Mouse (Mus musculus) liver, postnatal 0 days (tissue): Measurements from ENCODE around the gene Gm38393. TPM values are rescaled to one million over a fixed set of nuclear protein-coding genes. Genes with fewer than 3 reads are reported as not detected.

ENCODE experiments used
- ATAC-seq: fragments of 200-750 bp; cut with Nextera tagmentation; 2 replicates; pipeline ENCODE4 v1.8.0; 2017; ENCODE audit warnings: mild to moderate bottlenecking, moderate library complexity
- DNase-seq: peaks from one replicate; pipeline ENCODE4 v3.0.0-alpha.2; 2016
- H3K27ac ChIP-seq: fragments of 300-500 bp; sonication (generic); 2 replicates; pipeline ENCODE4 v1.5.1; 2014; ENCODE audit warnings: antibody characterized with exemption, moderate library complexity, mild to moderate bottlenecking, low read depth
- H3K27me3 ChIP-seq: fragments of 300-500 bp; sonication (generic); 2 replicates; pipeline ENCODE4 v1.6.1; 2014; ENCODE audit warnings: low read length, control low read depth, mixed read lengths; ENCODE audit not compliant: insufficient read depth
- H3K36me3 ChIP-seq: fragments of 300-500 bp; sonication (generic); replicated peaks from 2 replicates; pipeline ENCODE4 v1.6.1; 2014; ENCODE audit warnings: mild to moderate bottlenecking, control low read depth, low read length, moderate library complexity, mixed read lengths; ENCODE audit not compliant: insufficient read depth
- H3K4me1 ChIP-seq: fragments of 300-500 bp; sonication (generic); 2 replicates; pipeline ENCODE4 v1.6.1; 2014; ENCODE audit warnings: antibody characterized with exemption, mild to moderate bottlenecking, control low read depth; ENCODE audit not compliant: insufficient read depth
- H3K4me2 ChIP-seq: fragments of 300-500 bp; sonication (generic); 2 replicates; pipeline ENCODE4 v1.6.1; 2014; ENCODE audit warnings: low read depth, mild to moderate bottlenecking, low read length, moderate library complexity, mixed read lengths
- H3K4me3 ChIP-seq: fragments of 300-500 bp; sonication (generic); 2 replicates; pipeline ENCODE4 v1.5.1; 2014; ENCODE audit warnings: low read depth, low read length
- H3K9ac ChIP-seq: fragments of 300-500 bp; sonication (generic); replicated peaks from 2 replicates; pipeline ENCODE4 v1.6.1; 2014; ENCODE audit warnings: mild to moderate bottlenecking, moderate library complexity
- H3K9me3 ChIP-seq: fragments of 300-500 bp; sonication (generic); 2 replicates; pipeline ENCODE4 v1.6.1; 2016; ENCODE audit warnings: mild to moderate bottlenecking, control low read depth, low read length, mixed read lengths
- CTCF ChIP-seq: sonication (generic); IDR thresholded peaks from 2 replicates; pipeline ENCODE4 v1.5.1; 2016; ENCODE audit warnings: antibody characterized with exemption, low read depth
- EP300 ChIP-seq: IDR thresholded peaks from 2 replicates; pipeline ENCODE4 v1.6.1; 2016; ENCODE audit warnings: antibody characterized with exemption, low read depth, mild to moderate bottlenecking
- WGBS: fragments of 180-500 bp; shearing (Covaris S2); extraction: QIAGEN DNeasy Blood & Tissue Kit; methylation state at CpG from one replicate; pipeline ENCODE4 v1.1.7; 2014; ENCODE audit not compliant: insufficient replicate concordance; 5-methylcytosine and 5-hydroxymethylcytosine counted together
- polyA plus RNA-seq: library from polyadenylated mRNA; unstranded; fragments of >200 nt; fragmentation: Nextera tagmentation; extraction: Ambion mirVana; gene quantifications from 2 replicates; pipeline ENCODE4 v1.2.1, GENCODE M21; 2015

Gm38393 gene
- polyA plus RNA-seq: 0.02 and 0.04 TPM in 2 replicates

DNA sequence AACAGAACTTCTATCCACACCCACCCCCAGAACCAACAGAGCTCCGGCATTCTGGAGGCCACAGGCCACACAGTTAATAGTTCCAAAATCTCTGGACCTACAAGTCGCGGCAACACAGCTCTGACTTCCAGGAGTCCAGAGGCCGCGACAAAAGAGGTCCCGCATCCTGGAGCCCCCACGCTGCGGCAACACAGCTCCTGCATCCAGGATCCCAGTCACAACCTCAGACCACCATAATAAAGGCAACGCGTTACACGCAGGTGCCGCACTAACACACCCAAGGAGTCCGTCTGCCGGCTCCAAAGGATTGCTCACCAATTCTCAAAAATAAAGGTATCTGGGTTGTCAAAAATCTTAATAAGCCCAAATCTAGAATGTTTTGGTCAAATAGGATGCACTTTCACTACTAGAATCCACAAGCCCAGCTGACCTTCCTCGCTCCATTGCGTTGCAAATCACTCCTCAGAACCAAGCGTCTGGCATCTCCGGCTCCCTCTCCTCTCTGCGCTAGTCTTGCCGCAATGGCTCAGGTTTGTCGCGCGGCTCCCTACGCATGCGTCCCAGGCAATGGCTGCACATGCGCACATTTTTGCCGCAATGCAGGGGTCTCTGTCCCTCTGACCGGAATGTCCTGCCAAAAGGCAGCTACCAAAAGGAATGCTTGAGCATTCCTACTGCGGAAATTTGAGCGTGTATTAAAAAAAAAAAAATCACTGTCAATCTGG lies at the start of gene Gm38393, which contains the start of gene Snurf:
Gm38393 (minus strand) TSS at position 459 of the 725 bp plus-strand sequence.
Snurf (minus strand) TSS at position 444 of the 725 bp plus-strand sequence.
- peak within 1 kb of the TSS; percentile 53 for H3K4me3 ChIP-seq
- no peak within 1 kb of the TSS for H3K27ac ChIP-seq
- no peaks in the 10 kb centered on the region for H3K36me3 ChIP-seq
- TF ChIP-seq CTCF (no peak), EP300 (no peak)
- H3K27me3 ChIP-seq: no peaks in the 10 kb centered on the region
- peak within 1 kb of the TSS; percentile 68 for H3K4me2 ChIP-seq
- H3K9ac ChIP-seq: no peak within 1 kb of the TSS; the same call in 1 of the 2 replicates
- WGBS: 47% methylated on average over 30 of the region's 30 CpGs
- no peaks in the 10 kb centered on the region for H3K9me3 ChIP-seq
- ATAC-seq (no peak; the same call in 1 of the 2 replicates), DNase-seq (peak; percentile 16)
- no peaks in the 10 kb centered on the region for H3K4me1 ChIP-seq

- Histone ChIP-seq H3K9me3 (no peaks in the 10 kb centered on the region), H3K9ac (no peak overlapping the region), H3K4me1 (no peaks in the 10 kb centered on the region), H3K4me2 (no peak overlapping the region), H3K36me3 (no peaks in the 10 kb centered on the region), H3K27ac (no peak overlapping the region), H3K27me3 (no peaks in the 10 kb centered on the region), H3K4me3 (no peak overlapping the region)
- 65% methylated on average over 6 of the region's 6 CpGs for WGBS
- no peak for ATAC-seq
- TF ChIP-seq CTCF (no peak), EP300 (no peak)
- no peak for DNase-seq
These were observed 42.8 kb upstream of the Gm38393 start for GRCm38 (mm10) chr7:60047481-60048201.

DNA sequence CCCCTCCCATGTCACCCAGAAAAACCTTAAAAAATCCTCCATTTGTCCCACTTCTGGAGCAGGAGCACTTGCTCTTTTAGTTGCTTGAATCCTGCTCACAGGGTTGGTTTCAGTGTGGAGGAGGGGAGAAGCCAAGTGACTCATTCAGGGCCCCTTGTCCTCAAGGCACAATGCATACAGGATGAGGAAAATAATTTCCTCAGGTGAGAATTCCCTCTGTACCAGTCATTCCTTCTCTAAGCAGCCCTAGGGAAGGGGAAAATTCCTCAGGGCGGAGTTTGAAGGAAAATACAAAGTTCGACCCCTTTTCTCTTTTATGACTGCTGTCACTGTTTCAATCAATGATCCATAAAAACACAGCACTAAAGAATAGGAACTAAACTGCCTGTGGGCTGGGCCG lies 8.3 kb upstream of the Gm38393 start:
- H3K4me3 ChIP-seq: no peak overlapping the region
- WGBS: 73% methylated on average over 3 of the region's 3 CpGs
- H3K36me3 ChIP-seq: no peaks in the 10 kb centered on the region
- H3K4me1 ChIP-seq: no peaks in the 10 kb centered on the region
- no peak overlapping the region for H3K9ac ChIP-seq
- ATAC-seq (no peak), DNase-seq (no peak)
- no peak for TF ChIP-seq EP300
- TF ChIP-seq CTCF: no peak
- no peaks in the 10 kb centered on the region for H3K27me3 ChIP-seq
- no peaks in the 10 kb centered on the region for H3K9me3 ChIP-seq
- H3K4me2 ChIP-seq: no peak overlapping the region
- no peak overlapping the region for H3K27ac ChIP-seq

DNA sequence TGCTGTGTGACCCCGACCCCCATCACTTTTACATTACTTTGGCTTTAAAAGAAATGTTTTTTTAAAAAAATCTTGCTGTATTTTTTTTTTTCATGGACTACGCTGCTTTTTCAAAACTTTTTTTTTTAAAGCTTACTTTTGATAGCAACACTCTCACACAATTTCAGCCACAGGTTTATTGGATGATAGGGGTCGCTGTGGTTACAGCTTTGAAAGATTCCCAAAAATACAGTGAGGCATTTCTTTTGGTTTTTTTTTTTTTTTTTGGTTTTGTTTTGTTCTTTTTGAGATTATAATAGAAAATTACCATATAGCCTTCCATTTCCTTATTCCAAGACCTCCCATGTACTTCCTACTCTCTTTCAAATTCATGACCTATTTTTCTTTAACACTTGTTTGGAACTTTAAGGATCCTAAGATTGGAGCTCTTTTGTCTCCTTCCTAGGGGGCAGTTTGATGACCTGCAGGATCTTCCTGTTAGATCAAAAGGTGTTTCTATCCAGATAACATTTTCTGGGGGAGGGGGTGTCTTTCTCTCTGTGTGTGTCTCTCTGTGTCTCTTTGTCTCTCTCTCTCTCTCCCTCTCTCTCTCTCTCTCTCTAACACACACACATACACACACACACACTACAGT lies 3.0 kb upstream of the Gm38393 start:
- Histone ChIP-seq H3K4me3 (no peak overlapping the region), H3K4me1 (no peaks in the 10 kb centered on the region), H3K27me3 (no peaks in the 10 kb centered on the region), H3K27ac (no peak overlapping the region), H3K36me3 (no peaks in the 10 kb centered on the region), H3K4me2 (no peak overlapping the region), H3K9ac (no peak overlapping the region), H3K9me3 (no peaks in the 10 kb centered on the region)
- no peak for DNase-seq
- ATAC-seq: no peak
- 43% methylated on average over 3 of the region's 3 CpGs for WGBS
- TF ChIP-seq CTCF: no peak
- no peak for TF ChIP-seq EP300

DNA sequence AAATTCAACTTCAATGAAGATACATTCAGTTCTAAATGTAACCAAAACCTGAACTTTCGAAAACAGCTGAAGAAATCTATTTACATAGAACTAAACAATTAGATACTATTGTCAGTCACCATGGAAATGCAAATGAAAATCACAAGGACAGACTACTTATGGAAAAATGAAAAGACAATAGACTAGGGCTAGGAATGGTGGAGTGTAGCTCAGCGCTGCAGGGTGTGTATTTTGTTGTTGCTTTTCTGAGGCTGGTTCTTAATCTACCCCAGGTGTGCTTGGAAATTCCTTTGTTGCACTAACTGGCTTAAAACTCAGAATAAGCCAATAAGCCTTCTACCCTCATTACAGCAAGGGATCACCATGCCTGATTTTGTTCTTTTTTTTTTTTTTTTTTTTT lies 1.4 kb upstream of the Gm38393 start:
- ATAC-seq (no peak), DNase-seq (no peak)
- WGBS: 49% methylated on average over 2 of the region's 2 CpGs
- no peaks in the 10 kb centered on the region for H3K9me3 ChIP-seq
- no peaks in the 10 kb centered on the region for H3K36me3 ChIP-seq
- H3K4me3 ChIP-seq: no peak overlapping the region
- TF ChIP-seq CTCF: no peak
- no peak for TF ChIP-seq EP300
- H3K4me1 ChIP-seq: no peaks in the 10 kb centered on the region
- no peaks in the 10 kb centered on the region for H3K27me3 ChIP-seq
- H3K9ac ChIP-seq: no peak overlapping the region
- no peak overlapping the region for H3K27ac ChIP-seq
- H3K4me2 ChIP-seq: no peak overlapping the region

GRCm38 (mm10) chr7:60003921-60004605 lies 801 bp downstream of the Gm38393 start:
- ATAC-seq: peak; percentile 70
- 47% methylated on average over 22 of the region's 22 CpGs for WGBS
- no peaks in the 10 kb centered on the region for H3K9me3 ChIP-seq
- peak overlapping the region; percentile 53 for H3K4me3 ChIP-seq
- H3K36me3 ChIP-seq: no peaks in the 10 kb centered on the region
- H3K4me1 ChIP-seq: no peaks in the 10 kb centered on the region
- H3K27ac ChIP-seq: no peak overlapping the region
- H3K4me2 ChIP-seq: peak overlapping the region; percentile 68
- no peak overlapping the region; the same call in 1 of the 2 replicates for H3K9ac ChIP-seq
- TF ChIP-seq EP300 (no peak), CTCF (no peak)
- no peaks in the 10 kb centered on the region for H3K27me3 ChIP-seq
- peak; percentile 32 for DNase-seq
